Mouse (Mus musculus) retina, embryonic 14.5 days (tissue): ENCODE data around the gene Gse1.

Source experiments
- DNase-seq: peaks from one replicate; pipeline ENCODE4 v3.0.0-alpha.2; 2015; ENCODE audit warnings: low spot score

The Gse1 gene

DNA sequence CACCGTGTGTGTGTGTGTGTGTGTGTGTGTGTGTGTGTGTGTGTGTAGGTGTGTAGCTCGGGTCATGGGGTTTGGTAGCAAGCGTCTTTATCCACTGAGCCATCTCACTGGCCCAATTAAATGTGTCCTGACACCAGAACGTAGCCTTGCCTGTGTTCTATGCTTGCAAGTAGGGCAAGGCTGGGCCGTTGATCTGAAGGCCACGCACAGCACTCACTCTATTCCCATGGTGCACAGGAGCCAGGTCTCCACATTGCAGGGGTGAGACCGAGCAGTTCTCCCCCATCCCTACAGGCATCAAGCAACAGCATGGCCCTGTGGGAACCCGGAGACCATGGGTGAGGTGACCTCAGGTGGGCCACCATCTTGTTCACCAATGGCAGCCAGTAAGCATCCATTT, 194.0 kb downstream of the Gse1 start:
- no peak for DNase-seq

DNA sequence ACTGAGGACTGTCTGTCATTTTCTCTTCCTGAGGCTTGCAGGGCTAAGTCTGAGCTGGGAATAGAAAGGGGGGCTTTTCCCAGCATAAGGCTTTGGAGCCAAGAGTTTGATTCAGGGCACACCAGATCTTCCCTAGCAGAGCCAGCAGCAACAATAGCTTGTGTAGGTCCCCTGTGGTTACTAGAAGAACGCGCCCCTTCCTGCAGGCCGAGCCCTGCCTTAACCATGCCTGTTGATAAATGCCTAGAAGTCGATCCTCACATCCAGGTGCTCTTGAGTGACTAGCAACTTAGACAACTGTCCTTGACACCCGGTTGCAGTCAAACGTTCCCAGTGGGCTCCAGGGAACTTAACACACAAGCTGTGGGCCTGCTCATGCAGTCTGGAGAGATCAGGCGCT, 195.3 kb downstream of the Gse1 start:
- DNase-seq, result no peak

DNA sequence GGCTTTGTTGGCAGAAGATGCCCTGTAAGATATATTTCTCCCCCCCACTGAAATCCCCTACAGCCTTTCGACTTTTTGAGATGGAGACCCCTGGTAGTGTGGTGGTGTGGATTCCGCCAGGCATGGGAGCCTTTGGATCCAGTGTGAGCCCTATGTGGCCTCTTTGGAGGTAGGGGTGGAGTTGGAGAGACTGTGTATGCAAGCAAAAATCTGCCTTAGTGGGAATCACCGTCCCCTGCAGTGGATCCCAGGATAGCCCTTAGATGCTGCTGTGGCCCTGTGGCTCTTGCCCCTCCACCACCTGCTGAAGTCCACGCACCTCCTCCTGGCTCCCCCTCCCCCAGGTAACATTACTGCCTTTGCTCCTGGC, 196.6 kb downstream of the Gse1 start:
- DNase-seq, result no peak

DNA sequence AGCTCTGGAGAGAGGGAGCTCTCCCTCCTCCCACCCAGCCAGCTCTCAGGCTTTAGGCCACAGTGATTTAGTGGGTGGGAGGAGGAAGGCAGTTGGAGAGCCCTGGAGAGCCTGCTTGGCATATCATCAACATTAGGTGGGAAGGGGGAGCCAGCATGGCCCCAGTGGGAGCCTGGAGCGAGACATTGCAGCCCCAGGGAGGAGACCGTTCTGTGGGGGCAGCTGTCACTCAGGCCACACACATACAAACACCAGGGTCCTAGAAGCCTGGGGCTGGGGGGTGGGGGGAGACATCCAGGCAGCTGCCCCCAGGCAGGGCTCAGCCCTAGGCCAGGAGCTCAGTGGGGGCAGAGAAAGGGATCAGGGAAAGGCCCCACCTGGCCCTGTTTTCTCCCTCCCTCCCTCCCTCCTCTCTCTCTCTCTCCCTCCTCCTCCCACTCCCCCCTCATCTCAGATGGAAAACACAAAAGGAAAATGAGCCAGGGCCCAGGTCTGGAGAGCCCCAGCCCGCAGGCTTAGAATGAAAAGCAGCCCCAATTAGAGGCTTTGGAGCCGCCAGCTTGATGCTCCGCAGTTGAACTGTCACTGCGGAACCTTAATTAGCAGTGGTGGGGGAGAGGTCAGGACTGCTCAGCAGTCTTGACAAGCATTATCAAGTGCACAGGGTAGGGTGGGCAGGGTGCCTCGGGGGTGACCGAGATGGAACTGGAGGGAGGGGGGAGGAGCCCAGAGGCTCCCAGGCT, 197.1 kb downstream of the Gse1 start:
- DNase-seq, result peak; percentile 93

DNA sequence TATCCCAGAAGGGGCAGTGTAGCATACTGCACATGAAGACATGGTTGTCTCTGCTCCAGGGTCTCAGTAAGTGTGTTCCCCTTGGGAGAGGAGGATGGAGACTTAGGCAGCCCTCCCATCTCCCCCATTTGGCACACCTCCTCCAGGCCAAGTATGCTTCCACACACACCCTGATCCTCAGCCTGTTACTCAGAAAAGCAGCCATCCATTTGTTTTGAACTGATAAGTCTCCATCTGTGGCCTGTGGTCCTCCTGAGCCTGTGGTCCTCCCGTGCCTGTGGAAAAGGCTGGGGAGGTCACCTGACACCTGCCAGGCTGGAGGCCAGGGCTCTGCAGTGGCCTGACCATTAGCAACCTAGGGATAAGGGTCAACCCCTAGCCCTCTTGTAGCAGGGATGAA, 197.8 kb downstream of the Gse1 start:
- no peak for DNase-seq

DNA sequence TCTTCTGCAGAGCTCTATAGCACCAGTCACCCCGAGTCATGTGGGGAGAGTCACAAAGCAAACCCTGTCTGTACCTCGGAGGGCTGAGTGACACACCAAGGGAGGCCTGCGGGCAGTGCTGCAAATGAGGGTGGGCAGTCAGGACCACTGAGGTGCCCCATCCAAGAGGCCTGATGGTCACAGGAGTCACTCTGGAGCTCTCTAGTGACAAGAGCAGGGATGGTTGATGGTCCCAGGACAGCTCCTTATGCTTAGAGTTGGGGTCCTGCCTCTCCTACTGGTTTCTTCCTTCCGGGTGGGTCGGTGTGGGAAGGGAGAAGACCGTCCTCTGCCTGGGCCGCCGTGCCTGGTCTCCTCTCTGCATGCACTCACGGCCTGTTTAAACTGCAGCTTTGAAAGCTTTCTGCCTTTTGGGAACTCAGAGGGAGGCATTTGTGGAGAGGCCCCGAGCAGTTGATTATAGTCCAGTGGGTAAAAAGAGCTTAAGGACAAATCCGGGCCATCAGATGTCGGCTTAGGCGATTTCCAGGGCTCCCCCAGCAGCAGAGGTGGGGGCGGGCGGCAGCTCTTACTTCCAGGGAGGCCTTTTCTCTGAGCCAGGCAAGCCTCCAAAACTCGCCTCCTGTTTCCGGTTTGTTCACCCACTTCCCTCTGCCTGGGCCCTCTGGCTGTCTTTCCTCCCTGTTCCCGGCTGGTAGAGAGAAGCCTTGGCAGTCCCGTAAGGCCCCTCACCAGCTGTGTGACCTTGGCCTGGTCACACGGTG, 198.5 kb downstream of the Gse1 start:
- DNase-seq, result no peak

DNA sequence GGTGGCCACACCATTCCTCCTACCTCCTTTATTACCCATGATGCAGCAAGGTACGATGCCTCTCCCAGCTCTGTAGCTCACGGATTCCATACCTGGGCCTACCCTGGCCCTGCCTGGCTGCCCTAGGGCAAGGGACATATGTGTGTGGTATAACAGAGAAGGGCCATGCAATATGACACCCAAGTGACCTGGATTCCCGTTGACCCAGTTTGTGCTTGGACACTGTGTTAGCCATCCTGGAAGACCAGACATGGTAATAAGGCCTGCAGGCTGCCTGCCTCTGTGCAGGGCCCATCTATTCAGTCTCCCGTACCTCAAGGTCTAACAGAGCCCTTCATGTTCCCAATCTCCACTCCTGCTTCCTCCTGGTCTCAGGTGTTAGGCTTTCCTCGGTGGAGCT, 200.2 kb downstream of the Gse1 start:
- no peak for DNase-seq

DNA sequence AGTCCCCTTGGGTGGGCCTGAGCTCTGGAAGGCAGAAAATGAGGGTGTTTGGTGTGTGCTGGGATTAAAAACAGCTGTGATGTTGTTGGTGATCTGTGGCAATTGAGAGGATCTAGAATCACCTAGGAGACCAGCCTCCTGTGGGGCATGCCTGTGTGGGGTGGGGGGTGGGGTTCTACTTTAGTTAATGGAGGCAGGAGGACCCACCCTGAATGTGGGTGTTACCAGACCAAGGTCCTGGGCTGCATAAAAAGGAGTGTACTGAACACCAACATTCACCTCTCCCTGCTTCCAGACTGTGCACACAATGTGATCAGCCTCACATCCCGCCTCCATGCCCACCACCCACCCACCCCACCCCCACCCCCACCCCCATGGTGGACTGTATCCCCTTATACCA, 200.9 kb downstream of the Gse1 start:
- no peak for DNase-seq

DNA sequence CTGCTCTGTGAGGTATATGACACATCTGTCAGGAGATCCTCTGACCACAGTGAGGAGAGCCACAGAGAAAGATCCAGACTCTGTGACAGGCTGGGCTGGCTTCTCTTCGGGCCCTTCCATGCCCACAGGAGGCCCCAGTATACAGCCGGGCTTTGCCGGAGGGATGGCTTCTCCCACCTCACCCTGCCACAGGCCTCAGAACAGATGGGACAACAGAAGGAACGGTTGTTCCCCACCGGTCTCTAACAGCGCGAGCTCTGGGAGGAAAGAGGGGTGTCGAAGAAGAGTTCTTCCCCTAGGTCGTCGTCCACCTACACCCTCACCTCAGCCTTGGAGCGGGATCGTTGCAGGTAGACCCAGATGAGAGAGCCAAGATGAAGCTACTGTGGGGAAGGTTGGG, 202.8 kb downstream of the Gse1 start:
- DNase-seq, result no peak

DNA sequence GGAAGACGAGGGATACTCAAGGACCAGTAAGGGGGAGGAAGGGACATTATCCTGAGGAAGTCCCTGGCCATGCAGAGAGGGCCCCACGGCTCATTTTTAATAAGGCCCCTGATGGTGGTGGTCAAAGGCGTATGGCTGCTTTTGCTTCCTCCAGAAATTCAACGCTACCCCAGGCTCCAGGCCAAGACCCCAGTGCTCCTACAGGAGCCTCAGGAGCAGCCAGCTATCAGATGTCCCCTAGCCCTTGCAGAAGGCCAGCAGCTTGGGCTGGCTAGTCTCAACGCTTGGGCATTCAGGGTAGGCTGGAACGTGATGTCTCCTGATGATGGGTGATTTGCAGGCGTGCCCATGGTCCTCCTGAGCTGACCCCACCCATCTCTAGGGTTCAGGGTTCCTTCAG, 204.2 kb downstream of the Gse1 start:
- DNase-seq, result no peak

DNA sequence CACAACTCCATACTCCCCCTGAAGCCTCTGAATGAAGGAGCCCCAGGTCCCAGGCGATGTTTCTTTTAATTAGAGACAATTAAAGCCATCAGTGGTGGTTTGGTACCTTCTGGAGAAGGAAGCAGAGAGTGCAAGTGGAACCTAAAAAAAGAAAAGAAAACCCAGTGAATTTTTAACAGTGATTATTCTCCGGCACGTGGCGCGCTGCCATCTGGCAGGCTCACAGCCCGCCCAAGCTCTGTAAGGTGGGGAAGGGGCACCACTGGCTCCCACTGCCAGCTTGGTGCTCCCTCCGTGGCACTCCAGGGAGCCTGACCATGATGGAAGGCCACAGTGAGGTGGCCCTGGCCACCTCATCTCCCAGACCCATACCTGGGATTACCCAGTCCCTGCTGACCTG, 204.9 kb downstream of the Gse1 start:
- no peak for DNase-seq

DNA sequence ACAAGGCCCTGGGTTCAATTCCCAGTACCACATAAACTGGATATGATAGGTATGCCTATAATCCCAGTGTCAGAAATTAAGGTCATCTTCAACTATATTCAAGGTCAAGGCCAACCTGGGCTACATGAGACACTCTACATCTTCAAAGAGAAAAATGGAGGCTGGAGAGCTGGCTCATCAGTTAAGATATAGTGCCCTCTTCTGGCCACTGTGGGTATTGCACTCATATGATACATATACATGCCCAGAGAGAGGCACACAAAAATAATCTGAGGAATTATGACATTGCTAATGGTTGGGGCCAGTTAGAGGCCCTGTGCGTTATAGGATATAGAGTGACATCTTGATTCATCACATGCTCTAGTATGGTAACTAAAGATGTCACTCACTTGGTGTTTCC, 205.5 kb downstream of the Gse1 start:
- DNase-seq, result no peak

DNA sequence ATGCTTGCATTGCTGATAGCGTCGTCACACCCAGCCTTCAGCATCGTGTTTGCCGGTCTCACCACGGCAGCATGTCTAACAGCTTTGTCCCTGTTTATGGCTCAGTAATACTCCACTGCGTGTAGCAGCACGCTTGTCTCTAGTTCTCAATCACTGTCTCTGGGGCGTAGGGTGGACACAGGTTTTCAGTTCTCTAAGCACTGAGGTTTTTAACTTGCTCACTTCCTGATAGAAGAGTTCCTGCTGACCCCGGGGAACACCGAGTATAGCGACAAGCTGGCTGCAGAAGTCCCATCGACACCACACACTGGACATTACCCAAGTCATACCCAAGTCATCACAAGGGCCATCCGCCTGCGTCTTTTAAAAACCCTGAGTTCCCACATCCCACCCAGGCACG, 207.5 kb downstream of the Gse1 start:
- no peak for DNase-seq

DNA sequence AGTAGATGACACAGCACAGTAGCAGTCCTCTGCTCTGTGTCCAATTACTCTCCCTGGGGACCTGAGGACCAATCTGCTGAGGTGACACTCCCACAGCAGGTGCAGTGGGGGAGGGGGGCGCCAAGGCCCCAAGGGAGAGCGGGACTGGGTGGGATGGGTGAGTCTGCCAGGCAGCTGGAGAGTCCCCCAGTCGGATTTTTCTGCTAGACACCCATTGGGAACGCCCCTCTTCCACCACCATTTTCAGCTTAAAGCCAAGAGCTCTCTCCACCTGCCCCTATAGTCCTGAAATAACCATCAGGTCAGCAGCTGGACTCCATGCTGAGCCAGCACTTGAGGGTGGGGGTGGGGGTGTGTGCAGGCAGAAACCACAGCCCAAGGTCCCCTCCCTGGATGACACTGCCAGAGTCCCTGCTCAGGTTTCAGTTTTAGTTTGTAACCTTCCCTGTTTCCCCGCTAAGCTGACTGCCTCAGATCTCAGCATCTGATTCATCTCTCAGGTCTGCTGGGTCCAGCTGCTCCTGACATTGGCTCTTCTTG, 208.3 kb downstream of the Gse1 start:
- DNase-seq, result no peak

DNA sequence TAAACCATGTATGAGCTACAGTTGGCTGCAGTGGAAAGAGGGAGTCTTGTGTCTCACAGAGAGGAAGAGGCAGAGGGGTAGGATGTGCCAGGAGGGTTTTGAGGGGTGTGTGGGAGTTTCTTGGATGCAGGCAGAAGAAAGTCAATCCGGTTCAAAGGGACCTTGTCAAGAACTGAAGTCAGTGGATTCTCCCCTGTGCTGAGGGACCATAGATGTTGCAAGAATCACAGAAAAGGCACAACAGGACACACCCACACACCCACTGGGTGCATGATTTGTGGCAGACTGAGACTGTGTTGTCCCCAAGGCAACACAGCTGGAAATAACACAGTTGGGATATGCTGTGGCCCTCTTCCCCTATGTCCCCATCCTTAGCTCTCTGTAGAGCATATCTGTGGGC, 209.0 kb downstream of the Gse1 start:
- DNase-seq, result no peak

DNA sequence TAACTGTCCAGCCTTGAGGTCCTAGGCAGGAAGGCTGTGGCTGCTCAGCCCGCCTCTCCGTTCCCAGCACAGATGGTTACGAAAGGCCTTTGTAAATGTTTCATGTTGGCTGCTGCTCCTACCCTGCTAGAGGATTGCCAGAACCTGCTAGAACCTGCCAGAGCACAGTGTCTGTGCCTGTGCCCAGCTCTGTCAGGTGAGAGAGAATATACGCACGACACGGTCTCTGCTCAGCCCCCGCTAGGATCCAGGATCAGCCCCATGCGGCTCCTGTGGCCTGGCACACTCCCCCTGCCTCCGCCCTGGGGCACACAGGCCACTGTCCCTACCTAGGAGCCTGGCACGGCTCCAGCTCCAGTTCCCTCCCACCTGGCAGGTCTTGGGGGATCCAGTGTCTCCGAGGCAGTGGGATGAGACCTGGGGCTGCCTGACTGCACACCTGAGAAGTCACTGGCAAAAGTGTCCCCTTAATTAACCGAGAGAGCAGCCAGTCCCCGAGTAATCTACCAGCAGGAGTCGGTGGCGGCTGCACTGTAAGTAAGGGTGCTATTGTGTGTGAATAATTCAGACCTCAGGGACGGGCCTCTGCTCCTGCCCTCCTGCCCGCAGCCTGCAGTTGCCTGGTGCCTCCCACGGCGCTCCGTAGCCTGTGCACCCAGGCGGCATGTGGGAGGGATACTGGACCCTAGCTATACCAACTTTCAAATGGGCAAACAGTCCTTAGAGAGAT, 209.6 kb downstream of the Gse1 start:
- no peak for DNase-seq

DNA sequence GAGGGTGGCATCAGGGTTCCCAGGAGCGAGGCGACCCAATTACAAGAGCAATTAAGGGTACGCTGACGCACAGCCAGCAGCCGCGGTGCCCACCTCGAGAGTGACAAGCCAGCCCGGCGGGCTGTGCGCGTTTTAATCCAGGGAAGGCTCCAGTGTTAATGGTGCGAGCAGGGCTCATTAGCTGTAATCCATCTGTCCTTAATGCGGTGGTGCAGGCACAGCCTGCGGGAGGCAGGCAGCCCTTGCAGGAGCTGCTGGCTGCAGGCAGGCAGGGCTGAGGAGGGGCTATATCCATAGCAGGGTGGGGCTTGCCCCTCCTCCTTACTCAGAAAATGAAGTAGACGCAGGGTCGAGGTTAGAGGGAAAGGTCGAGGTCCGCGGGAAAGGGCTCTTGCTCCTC, 211.1 kb downstream of the Gse1 start:
- DNase-seq, result peak; percentile 80

DNA sequence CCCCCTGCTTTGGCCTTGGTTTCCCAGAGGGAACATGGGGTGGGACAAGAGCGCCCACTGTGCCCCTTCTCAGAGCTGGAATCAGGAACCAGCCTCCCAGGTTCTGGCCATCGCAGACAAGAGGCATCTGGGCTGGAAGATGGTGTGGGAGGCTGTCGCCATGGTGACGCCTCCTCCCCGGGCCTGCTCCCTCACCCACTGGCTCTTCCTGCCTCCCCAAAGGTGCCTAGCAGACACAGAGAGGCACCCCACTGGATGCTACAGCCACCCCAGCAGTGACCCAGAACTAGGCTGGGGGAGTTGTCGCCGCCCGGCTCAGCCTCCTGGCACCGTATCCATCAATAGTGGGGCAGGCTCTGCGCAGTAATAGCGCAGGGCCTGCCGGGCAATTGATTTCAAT, 212.5 kb downstream of the Gse1 start:
- no peak for DNase-seq

DNA sequence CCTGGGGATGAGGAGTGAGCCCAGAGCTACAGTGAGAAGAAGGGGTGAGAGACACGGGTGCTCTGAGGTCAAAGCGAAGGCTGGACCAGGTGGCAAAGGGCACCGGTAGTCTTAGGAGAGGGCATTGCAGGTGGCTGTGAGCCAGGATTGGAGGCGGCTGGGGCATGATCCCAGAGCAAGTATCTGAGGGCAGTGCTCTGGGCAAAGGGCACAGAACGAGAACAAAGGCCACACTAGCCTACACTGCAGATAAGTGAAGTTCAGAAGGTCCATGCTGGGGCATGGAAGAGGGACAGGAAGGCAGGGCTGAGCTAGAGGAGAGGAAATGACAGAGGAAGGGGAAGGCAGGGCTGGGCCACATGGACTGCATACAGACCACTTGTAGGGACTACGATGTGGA, 213.4 kb downstream of the Gse1 start:
- no peak for DNase-seq

DNA sequence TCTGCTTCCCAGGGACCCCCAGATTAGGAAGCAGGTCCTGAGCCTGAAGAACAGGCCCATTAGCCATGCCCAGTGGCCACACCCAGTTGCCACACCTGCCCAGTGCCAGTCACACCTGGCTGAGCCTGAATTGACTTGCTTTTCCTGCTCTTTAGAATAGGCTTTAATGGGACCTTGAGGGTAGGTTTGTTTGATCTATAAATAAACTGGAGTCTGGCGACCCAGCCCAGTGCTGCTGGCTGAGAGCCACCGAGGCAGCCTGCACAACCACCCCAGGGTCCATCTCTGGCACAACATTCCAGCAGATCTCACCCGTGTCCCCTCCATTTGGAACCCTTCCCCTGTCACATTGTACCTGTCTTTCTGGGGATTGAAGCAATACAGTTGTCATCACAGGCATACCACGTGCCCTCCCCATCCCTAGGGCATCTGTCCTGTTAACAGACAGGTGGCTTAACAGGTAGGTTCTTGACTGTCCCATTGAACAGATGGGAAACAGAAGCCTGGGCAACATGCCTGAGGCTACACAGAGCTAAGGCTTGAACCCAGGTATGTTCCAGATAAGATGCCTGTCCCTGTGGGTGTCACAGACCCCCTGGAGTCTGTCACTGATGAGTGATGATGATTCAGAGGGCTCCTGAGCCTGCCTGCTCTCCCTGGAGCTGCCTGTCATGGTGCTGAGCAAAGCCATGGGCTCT, 214.2 kb downstream of the Gse1 start:
- DNase-seq, result no peak

DNA sequence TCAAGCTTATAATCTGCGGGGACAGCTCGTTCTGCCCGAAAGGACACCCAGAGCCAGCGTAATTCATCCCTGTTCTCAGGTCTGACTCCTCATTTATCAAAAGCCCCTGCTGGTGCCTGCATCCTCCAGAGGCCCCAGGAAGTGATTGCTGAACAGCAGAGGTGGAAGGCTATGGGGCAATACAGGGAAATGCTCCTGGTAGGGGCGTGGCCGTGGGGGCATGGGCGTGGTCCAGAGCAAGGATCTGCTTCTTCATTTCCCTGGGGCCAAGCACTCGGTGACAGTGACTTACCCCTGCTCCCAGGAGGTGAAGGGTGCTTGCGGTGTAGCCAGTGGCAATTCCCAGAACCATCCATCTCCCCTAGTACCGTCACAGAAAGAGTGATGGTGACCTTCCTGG, 217.0 kb downstream of the Gse1 start:
- no peak for DNase-seq

DNA sequence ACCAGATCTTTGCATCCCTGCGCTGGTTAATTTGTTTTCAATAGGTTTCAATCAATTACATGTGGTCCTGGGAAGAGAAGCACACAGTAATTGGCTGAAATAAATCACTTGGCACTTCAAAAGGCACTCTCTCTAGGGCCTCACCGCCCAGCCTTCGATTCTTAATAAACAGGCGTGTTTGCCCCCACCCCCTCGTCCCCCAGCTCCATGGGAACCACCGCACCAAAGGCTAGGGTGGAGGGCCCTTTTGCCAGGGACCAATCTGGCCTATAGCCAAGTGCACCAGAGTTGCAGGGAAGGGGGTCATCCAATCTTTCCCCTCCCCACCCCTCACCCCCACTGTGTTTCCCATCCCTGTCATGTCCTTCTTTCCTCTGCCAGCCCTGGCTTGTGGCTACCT, 219.9 kb downstream of the Gse1 start:
- DNase-seq, result no peak
